Mouse (Mus musculus): Measurements from ENCODE around the gene Gm20721. TPM values are rescaled to one million over a fixed set of nuclear protein-coding genes. Genes with fewer than 3 reads are reported as not detected.
A peak's percentile ranks its signal among the peaks of the same experiment; 100 is the strongest.

Gene Gm20721
- polyA plus RNA-seq, 1 experiment = 9.7 TPM

GRCm38 (mm10) chr2:174295900-174296465, 50.5 kb downstream of the Gm20721 start:
- TF ChIP-seq MYOG (IDR thresholded peaks at IDR 0.05; ENCODE audit: control insufficient read depth in 1 of 3, insufficient read depth in 1 of 3, insufficient read length in 2 of 3, low read depth in 2 of 3) = peak in 1 of 3 experiments; percentile 33
- TF ChIP-seq POLR2A (IDR thresholded peaks at IDR 0.05; ENCODE audit: insufficient read length, low read depth) = no peak
- peak overlapping the region; percentile 79 for H3K4me2 ChIP-seq (ENCODE audit: low read depth)
- H3K4me3 ChIP-seq = peak overlapping the region; percentile 49
- H3K27me3 ChIP-seq (ENCODE audit: control insufficient read depth, insufficient read depth, insufficient read length) = peaks cover 26% of the 10 kb centered on the region
- no peaks in the 10 kb centered on the region for H3K36me3 ChIP-seq (ENCODE audit: control insufficient read depth, insufficient read depth)
- peaks cover 29% of the 10 kb centered on the region for H3K79me2 ChIP-seq (ENCODE audit: control insufficient read depth, insufficient read depth)
- H3ac ChIP-seq (ENCODE audit: control insufficient read depth, insufficient read length) = no peak overlapping the region

GRCm38 (mm10) chr2:174295175-174295899, 51.2 kb downstream of the Gm20721 start:
- peak overlapping the region; percentile 79 for H3K4me2 ChIP-seq (ENCODE audit: low read depth)
- peaks cover 36% of the 10 kb centered on the region for H3K79me2 ChIP-seq (ENCODE audit: control insufficient read depth, insufficient read depth)
- peak overlapping the region; percentile 4 for H3ac ChIP-seq (ENCODE audit: control insufficient read depth, insufficient read length)
- TF ChIP-seq MYOG (IDR thresholded peaks at IDR 0.05; ENCODE audit: control insufficient read depth in 1 of 3, insufficient read depth in 1 of 3, insufficient read length in 2 of 3, low read depth in 2 of 3) (no peak), MYOD1 (IDR thresholded peaks at IDR 0.05; ENCODE audit: control insufficient read depth in 1 of 3, insufficient read length in 2 of 3, low read depth in 2 of 3) (no peak), REST (IDR thresholded peaks at IDR 0.05; ENCODE audit: insufficient read depth, insufficient read length) (no peak), CEBPB (IDR thresholded peaks at IDR 0.05; ENCODE audit: insufficient read depth, poor library complexity, severe bottlenecking) (no peak), POLR2A (IDR thresholded peaks at IDR 0.05; ENCODE audit: insufficient read length, low read depth) (peak; percentile 73), USF1 (IDR thresholded peaks at IDR 0.05; ENCODE audit: low read depth) (no peak), SRF (IDR thresholded peaks at IDR 0.05; ENCODE audit: control insufficient read depth, insufficient read length, low read depth) (peak; percentile 12), TCF12 (IDR thresholded peaks at IDR 0.05; ENCODE audit: insufficient read depth, poor library complexity, severe bottlenecking) (no peak), MAX (IDR thresholded peaks at IDR 0.05; ENCODE audit: low read depth) (no peak), TCF3 (IDR thresholded peaks at IDR 0.05; ENCODE audit: insufficient read length, low read depth) (no peak), E2F4 (IDR thresholded peaks at IDR 0.05; ENCODE audit: insufficient read depth) (peak; percentile 45), POLR2AphosphoS2 (IDR thresholded peaks at IDR 0.05; ENCODE audit: insufficient read length, low read depth) (peak; percentile 75)
- H3K36me3 ChIP-seq (ENCODE audit: control insufficient read depth, insufficient read depth) = no peaks in the 10 kb centered on the region
- peak overlapping the region; percentile 49 for H3K4me3 ChIP-seq
- H3K27me3 ChIP-seq (ENCODE audit: control insufficient read depth, insufficient read depth, insufficient read length) = peaks cover 24% of the 10 kb centered on the region

GRCm38 (mm10) chr2:174294457-174294856, 52.1 kb downstream of the Gm20721 start:
- H3K36me3 ChIP-seq (ENCODE audit: control insufficient read depth, insufficient read depth) = no peaks in the 10 kb centered on the region
- TF ChIP-seq POLR2AphosphoS2 (IDR thresholded peaks at IDR 0.05; ENCODE audit: insufficient read length, low read depth) (no peak), MAX (IDR thresholded peaks at IDR 0.05; ENCODE audit: low read depth) (no peak)

GRCm38 (mm10) chr2:174291662-174292030, 54.9 kb downstream of the Gm20721 start:
- H3K4me3 ChIP-seq = no peak overlapping the region
- H3K79me2 ChIP-seq (ENCODE audit: control insufficient read depth, insufficient read depth) = peaks cover 61% of the 10 kb centered on the region
- no peak overlapping the region for H3ac ChIP-seq (ENCODE audit: control insufficient read depth, insufficient read length)
- H3K4me2 ChIP-seq (ENCODE audit: low read depth) = peak overlapping the region; percentile 56
- no peak for TF ChIP-seq REST (IDR thresholded peaks at IDR 0.05; ENCODE audit: insufficient read depth, insufficient read length)
- TF ChIP-seq SRF (IDR thresholded peaks at IDR 0.05; ENCODE audit: control insufficient read depth, insufficient read length, low read depth) = no peak
- TF ChIP-seq TCF3 (IDR thresholded peaks at IDR 0.05; ENCODE audit: insufficient read length, low read depth) = no peak
- TF ChIP-seq TCF12 (IDR thresholded peaks at IDR 0.05; ENCODE audit: insufficient read depth, poor library complexity, severe bottlenecking) = no peak
- no peak for TF ChIP-seq MYOG (IDR thresholded peaks at IDR 0.05; ENCODE audit: control insufficient read depth in 1 of 3, insufficient read depth in 1 of 3, insufficient read length in 2 of 3, low read depth in 2 of 3)
- no peak for TF ChIP-seq USF1 (IDR thresholded peaks at IDR 0.05; ENCODE audit: low read depth)
- no peak for TF ChIP-seq E2F4 (IDR thresholded peaks at IDR 0.05; ENCODE audit: insufficient read depth)
- TF ChIP-seq MAX (IDR thresholded peaks at IDR 0.05; ENCODE audit: low read depth) = no peak
- H3K27me3 ChIP-seq (ENCODE audit: control insufficient read depth, insufficient read depth, insufficient read length) = no peaks in the 10 kb centered on the region
- peaks cover 4% of the 10 kb centered on the region for H3K36me3 ChIP-seq (ENCODE audit: control insufficient read depth, insufficient read depth)

More at GRCm38 (mm10) chr2:174294457-174294856, 52.1 kb downstream of the Gm20721 start:
- peak overlapping the region; percentile 4 for H3ac ChIP-seq (ENCODE audit: control insufficient read depth, insufficient read length)
- H3K27me3 ChIP-seq (ENCODE audit: control insufficient read depth, insufficient read depth, insufficient read length) = peaks cover 15% of the 10 kb centered on the region
- peak overlapping the region; percentile 49 for H3K4me3 ChIP-seq
- H3K79me2 ChIP-seq (ENCODE audit: control insufficient read depth, insufficient read depth) = peaks cover 44% of the 10 kb centered on the region
- peak overlapping the region; percentile 15 for H3K4me2 ChIP-seq (ENCODE audit: low read depth)

GRCm38 (mm10) chr2:174291029-174291661, 55.4 kb downstream of the Gm20721 start:
- no peaks in the 10 kb centered on the region for H3K27me3 ChIP-seq (ENCODE audit: control insufficient read depth, insufficient read depth, insufficient read length)
- H3K36me3 ChIP-seq (ENCODE audit: control insufficient read depth, insufficient read depth) = peaks cover 4% of the 10 kb centered on the region
- H3K79me2 ChIP-seq (ENCODE audit: control insufficient read depth, insufficient read depth) = peaks cover 61% of the 10 kb centered on the region
- H3ac ChIP-seq (ENCODE audit: control insufficient read depth, insufficient read length) = no peak overlapping the region
- no peak overlapping the region for H3K4me3 ChIP-seq
- H3K4me2 ChIP-seq (ENCODE audit: low read depth) = peak overlapping the region; percentile 55
- peak; percentile 90 for TF ChIP-seq TCF3 (IDR thresholded peaks at IDR 0.05; ENCODE audit: insufficient read length, low read depth)
- peak; percentile 89 for TF ChIP-seq TCF12 (IDR thresholded peaks at IDR 0.05; ENCODE audit: insufficient read depth, poor library complexity, severe bottlenecking)
- TF ChIP-seq POLR2A (IDR thresholded peaks at IDR 0.05; ENCODE audit: insufficient read length, low read depth) = no peak
- TF ChIP-seq MYOG (IDR thresholded peaks at IDR 0.05; ENCODE audit: control insufficient read depth in 1 of 3, insufficient read depth in 1 of 3, insufficient read length in 2 of 3, low read depth in 2 of 3) = peak; percentile 55 to 97 (median 88)
- peak; percentile 31 to 97 (median 95) for TF ChIP-seq MYOD1 (IDR thresholded peaks at IDR 0.05; ENCODE audit: control insufficient read depth in 1 of 3, insufficient read length in 2 of 3, low read depth in 2 of 3)
- no peak for TF ChIP-seq SRF (IDR thresholded peaks at IDR 0.05; ENCODE audit: control insufficient read depth, insufficient read length, low read depth)
